Mouse (Mus musculus) thymus, postnatal 4 days (tissue): ENCODE results near the gene Ccdc88c.
A peak's percentile ranks its signal among the peaks of the same experiment; 100 is the strongest.

Experiments
- DNase-seq: peaks from one replicate; pipeline ENCODE4 v3.0.0; 2021

Ccdc88c gene

DNA sequence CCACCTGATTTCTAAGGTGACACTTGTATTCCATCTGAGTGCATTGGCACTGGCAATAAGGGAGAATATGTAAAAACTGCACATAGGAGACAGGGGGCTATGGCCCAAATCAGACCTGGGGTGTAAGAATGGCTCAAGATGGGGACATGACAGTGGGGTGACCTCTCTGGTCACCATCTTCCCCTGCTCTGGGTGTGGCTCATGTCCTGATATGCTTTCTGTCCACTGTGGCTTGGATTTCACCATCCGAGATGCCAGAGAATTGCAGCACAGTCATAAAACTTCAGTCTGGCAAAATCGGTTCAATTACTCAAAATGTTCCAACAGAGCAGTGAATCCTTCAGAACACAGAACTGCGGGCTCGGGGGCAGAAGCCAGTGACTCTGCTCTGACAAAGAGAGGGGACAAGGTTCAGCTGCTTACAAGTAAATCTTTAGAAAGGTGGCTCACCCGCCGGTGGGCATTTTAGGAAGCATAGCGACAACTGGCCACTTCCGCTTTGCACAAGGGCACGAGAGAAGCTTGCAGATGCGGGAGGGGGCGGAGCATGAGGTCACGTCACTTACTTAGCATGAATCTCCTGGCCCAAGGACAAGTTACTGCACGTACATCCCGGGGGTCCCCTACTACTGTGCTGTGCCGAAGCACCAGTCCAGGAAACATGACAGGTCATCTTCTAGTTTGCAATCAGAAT is 104.1 kb downstream of the Ccdc88c start:
- DNase-seq: no peak

DNA sequence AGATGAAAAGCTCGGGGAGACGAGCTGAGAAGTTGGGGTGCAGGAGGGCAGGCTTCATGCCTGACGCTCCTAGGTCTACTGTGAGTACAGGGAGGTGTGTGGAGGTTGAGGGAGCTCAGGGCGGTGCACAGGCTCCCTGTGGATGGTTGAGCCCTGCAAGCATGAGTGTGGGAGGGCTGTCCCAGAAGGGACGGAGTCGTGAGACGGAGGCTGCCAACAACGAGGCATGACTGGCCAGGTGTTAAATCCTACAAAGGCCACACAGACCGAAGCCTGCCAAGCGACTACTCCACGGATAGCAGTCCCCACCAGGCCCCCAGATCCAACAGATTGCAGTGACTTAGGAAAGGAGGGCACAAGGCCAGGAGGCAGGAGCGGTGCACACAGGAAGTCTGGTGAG is 118.1 kb downstream of the Ccdc88c start:
- DNase-seq: no peak

DNA sequence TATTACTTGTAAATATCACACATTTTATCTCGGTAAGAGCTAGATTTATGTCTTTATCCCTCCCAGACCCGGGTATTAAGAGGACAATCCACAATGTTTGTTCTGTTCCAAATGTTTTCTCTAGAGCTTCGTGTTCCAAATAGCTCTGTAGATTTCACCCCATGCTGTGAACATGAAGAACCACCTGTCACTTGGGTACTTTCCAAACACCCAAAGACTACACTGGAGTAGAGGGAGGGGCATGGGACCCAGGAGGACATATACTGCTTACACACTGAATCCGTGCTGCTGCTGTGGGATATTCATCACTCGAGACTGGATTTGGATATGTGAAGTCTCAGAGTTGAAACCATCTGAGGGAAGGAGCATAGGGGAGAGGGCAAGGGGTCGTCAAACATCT is 119.1 kb downstream of the Ccdc88c start:
- DNase-seq: no peak

DNA sequence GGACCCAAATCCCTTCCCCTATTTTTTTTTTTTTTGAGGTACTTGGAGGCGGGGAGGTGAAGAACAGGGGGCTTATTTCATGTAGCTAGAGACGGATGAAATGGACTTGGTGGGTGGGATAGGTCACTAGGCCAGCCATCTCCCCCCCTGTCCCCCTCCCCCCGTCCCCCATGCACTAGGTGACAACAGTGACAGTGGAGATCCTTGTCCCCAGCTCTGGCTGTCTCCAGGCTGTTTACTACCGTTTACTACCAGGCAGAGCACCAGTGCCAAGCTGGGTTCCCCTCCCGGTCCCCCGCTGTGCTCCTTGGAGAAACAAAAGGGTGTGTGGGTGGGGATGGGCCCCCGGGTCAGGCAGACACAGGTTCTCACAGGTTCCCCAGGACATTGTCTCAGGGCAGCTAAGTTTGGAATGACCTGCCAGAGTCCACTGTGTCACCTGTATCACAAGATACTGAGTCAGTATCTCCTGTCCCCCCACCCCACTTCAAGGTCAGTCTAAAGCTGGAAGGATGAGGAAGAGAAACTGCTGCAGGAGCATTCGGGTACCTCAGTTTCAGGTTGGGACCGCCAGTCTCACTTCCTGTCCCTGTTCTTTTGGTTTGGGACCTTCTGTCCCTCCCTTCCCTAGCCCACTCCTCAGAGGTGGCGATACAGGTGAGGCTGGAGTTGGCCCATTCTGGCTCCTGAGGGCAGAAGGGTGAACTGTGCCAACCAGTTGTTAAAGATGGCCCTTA is 120.4 kb downstream of the Ccdc88c start:
- DNase-seq: no peak

DNA sequence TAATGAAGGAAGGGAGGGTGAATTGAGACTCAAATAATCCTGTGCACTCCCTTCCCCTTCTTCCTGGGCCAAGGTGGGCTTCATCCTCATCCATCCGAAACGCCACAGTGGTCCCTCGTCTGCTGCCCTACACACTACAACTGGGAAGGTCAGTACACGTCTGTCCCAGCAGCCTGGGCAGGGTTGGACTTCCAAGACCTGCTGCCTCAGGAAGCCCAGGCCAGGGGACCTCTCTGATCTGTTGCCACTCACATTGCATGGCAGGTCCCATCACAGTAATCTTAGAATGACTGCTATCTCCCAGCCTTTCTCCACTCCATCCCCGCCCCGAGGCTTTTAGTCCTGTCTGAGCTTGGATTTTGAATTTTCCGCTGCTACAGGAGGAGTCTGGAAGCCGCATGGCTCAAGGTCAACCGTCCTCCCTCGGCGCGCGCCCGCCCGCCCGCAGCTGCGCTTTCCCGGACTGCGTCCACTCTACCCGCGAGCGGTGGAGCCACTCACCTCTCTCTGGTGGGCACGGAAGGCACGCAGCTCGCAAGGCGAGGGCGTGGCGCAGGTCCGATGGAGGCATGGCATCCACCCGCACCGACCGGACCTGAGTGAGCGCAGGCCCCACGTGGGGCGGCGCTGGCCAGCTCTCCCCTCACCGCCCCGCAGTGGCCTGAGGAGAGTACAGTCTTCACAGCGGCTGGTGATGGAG is 121.1 kb downstream of the Ccdc88c start, which contains the start of gene Gpr68:
TSS of gene Gpr68 (minus strand) at position 601 of the 700 bp plus-strand sequence.
- peak; percentile 32 for DNase-seq

GRCm38 (mm10) chr12:100906861-100907260 is 122.0 kb downstream of the Ccdc88c start:
- no peak for DNase-seq

DNA sequence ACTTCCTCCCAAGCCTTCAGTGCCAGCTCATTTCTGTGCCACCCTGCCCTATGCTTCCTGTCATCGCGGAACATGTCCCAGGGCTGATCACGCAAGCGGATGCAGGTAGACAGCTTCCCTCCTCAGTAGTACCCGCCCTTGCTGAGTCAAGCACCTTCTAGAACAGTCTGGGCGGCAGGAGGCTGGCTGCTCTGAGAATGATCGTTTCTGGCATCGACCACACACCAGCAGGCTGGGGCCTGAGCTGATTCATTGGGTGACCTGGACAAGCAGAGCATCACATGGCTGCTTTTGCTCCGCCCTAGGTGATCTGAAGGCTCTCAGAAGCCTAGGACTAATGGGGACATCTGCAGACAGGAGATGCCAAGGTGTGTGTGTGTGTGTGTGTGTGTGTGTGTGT is 125.1 kb downstream of the Ccdc88c start:
- peak; percentile 50 for DNase-seq

DNA sequence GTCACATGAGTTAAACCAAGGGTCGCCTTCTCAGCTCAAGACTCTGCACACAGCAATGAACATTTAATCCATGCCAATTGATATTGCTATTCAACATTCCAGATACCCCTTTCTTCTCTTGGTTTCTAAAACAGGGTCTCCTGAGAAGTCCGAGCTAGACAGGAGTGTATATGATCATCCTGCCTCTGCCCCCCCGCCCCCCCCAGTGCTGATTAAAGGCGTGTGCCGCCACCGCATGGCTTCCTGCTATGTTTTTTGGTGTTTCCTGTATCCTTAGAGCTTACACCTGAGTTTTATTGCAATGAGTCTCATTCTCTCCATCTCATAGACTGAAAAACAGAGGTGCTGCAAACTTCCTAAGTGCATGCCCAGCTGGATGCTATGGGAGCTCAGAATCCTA is 127.5 kb downstream of the Ccdc88c start:
- DNase-seq: no peak

- DNase-seq: no peak
Measured at GRCm38 (mm10) chr12:100900901-100901300, 128.0 kb downstream of the Ccdc88c start.

DNA sequence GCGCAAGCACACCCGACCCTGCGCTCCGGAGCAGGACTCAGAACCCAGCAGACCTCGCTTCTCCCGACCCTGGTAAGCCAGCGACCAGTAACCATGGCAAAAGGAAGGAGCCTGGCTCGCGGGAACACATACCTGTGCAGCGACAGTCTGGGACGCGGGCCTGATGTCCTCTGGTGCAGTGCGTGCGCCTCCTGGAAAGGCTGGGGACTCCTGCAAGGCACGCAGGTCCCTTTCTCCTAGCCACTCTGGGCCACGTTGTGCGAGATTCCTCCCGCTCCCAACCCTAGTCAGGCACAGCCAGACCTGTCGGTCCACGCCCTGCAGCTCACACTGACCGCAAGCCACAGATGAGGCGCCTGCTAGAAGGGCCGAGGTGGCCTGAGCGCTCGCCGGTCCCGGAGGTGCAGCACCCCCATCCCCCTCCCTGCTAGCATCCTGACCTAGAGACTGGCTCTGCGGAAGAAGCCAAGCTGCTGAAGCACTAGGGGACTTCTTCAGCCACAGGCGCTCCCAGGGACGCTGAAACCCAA is 129.7 kb downstream of the Ccdc88c start:
- peak; percentile 41 for DNase-seq

GRCm38 (mm10) chr12:100897736-100898650 is 130.9 kb downstream of the Ccdc88c start:
- DNase-seq: no peak

DNA sequence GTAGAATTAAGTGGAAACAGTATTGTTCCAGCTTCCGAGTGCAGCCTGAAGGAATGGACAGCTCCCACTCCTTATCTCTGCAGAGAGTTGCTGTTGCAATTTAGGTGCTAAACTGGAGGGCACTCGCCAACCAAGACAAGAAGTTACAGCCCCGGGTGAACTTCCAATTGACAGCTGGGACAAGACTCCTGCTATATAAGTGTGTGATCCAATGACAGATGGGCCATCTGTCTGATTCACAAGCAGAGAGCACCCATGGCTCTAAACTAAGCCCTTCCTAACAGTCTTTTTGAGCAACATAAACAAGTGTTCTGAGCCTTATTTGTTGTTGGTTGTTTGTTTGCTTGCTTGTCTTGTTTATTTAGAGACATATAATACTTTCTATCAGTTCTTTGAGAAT is 132.2 kb downstream of the Ccdc88c start:
- no peak for DNase-seq

DNA sequence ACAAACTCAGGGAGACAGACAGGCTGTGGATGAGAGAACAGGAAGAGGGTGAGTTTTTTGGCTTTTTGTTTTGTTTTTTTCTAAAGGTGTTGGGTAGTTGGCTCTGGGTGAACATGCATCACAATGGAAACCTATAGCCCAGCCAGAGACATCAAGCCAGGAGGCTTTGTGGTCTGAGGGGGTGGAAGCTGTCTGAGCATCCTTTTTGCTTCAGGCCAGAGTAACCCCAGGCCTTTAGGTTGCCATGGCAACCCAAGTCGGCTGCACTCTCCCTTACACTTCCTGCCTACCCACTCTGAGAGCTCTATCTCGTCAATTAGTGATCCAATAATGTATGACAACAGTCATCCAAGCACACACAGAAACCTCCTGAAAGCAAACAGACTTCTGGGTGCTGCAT is 133.4 kb downstream of the Ccdc88c start:
- no peak for DNase-seq

DNA sequence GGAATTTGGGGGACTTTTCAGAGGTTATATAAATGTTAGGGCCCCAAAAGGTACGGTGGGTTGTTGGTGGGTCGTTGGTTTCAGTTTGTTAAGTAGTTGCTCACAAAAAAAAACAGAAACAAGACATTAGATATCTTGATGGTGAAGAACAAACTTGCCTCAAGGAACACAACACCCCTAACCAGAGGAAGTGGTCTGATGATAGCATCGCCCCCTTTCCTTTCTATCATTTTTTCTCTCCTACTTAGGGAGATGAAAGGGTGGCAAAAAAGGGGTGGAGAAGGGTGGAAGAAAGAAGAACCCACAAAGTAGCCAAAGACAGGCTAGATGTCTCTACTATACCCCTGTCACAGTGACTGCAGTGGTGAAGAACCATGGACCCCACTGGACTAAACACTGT is 138.3 kb downstream of the Ccdc88c start:
- no peak for DNase-seq

- peak; percentile 48 for DNase-seq
Measured at GRCm38 (mm10) chr12:100887801-100888258, 141.0 kb downstream of the Ccdc88c start.

DNA sequence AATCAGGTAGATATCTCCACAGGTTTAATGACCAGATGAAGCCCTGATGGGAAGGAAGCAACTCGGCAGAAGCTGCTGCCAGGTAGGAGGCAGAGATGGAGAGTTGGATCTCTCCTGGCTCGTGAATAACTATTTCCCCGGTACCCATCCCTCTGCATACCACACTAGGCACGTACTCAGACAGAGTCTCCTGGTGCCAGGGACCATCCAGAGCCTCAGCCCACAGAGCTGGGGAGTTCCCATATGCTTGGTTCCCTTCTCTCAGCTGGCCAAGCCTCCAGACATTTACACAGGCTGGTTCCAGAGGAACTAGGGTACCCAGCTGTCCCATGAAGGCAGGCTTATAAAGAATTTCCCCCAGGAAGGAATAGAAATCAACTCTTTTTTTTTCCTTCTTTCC is 142.0 kb downstream of the Ccdc88c start:
- no peak for DNase-seq

DNA sequence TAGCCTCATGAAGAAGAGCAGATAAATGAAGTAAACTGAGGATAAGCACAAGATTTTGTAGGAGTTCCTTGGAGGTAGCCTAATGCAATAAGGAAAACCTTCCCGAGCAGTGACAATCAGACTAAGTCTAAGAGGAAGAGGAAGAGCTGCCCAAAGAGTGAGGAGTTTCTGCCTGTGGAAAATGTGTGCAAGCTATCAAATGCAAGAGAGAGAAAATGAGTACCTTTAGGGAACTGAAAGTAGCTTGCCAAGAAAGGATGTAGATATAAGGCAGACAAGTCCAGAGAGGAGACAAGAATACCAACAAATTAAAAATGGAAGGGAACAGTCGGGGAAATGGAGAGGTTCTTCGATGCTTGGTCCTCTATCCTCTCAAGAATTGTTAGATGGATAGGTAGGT is 143.3 kb downstream of the Ccdc88c start:
- DNase-seq: no peak

- DNase-seq: no peak
Measured at GRCm38 (mm10) chr12:100883168-100883567, 145.7 kb downstream of the Ccdc88c start.

- DNase-seq: no peak
Measured at GRCm38 (mm10) chr12:100878556-100878955, 150.3 kb downstream of the Ccdc88c start.

DNA sequence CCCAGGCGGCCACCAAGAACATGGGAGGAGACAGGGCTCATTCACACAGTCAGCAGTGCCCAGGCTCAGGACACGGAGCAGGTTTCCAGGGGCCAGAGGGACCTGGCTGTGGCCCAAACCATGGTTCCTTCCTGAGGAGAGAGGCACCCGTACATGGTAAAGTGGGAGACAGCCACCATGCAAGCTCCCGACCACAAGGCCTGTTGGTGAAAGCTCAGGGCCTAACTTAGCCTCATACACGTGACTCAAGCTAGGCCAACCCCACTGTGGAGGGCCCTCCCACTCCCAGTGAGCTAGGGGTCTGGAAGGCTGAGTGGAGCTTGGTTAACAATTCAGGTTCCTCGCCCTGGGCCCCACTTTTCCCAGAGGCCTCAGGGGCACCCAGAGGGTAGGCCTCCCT is 150.9 kb downstream of the Ccdc88c start:
- DNase-seq: no peak

- no peak for DNase-seq
Measured at GRCm38 (mm10) chr12:100875960-100876359, 152.9 kb downstream of the Ccdc88c start.

GRCm38 (mm10) chr12:100875553-100875952 is 153.3 kb downstream of the Ccdc88c start:
- DNase-seq: no peak
